Mouse (Mus musculus) thymus, adult 2 months (tissue): ENCODE data around the gene Gstz1.

ENCODE experiments used
- CTCF ChIP-seq: fragments of 200-500 bp; IDR thresholded peaks from 2 replicates; pipeline ENCODE4 v1.5.1; 2012; ENCODE audit warnings: mild to moderate bottlenecking, control low read depth, low read length, moderate library complexity, borderline replicate concordance; ENCODE audit not compliant: control insufficient read depth, poor library complexity, insufficient read depth; ENCODE audit errors: extremely low read depth
- POLR2A ChIP-seq: fragments of 200-500 bp; IDR thresholded peaks from 2 replicates; pipeline ENCODE4 v1.6.1; 2012; ENCODE audit warnings: mild to moderate bottlenecking, low read length, control low read depth, moderate library complexity; ENCODE audit not compliant: control insufficient read depth, poor library complexity, insufficient read depth; ENCODE audit errors: extremely low read depth

- TF ChIP-seq CTCF = no peak
- TF ChIP-seq POLR2A = no peak
Observed at GRCm38 (mm10) chr12:87160815-87161214, 13.8 kb downstream of the Gstz1 start.
